Mouse (Mus musculus): ENCODE measurements around the gene Mapk11. TPM values are rescaled to one million over a fixed set of nuclear protein-coding genes. Genes with fewer than 3 reads are reported as not detected.
A peak's percentile ranks its signal among the peaks of the same experiment; 100 is the strongest.

The Mapk11 gene
- polyA plus RNA-seq, 1 experiment: 2.7 TPM

GRCm38 (mm10) chr15:89137378-89138045, 11.9 kb downstream of the Mapk11 start:
- TF ChIP-seq POLR2A (IDR thresholded peaks at IDR 0.05; ENCODE audit: borderline replicate concordance, low read depth, low read length) (no peak), CTCF (IDR thresholded peaks at IDR 0.05; ENCODE audit: low read depth, low read length) (no peak)
- no peak overlapping the region for H3K27ac ChIP-seq (ENCODE audit: insufficient read depth, low read depth, low read length)
- H3K4me3 ChIP-seq (ENCODE audit: insufficient read depth, low read length): no peak overlapping the region
- no peaks in the 10 kb centered on the region for H3K4me1 ChIP-seq (ENCODE audit: control insufficient read depth, insufficient read depth, low read length)

- H3K27ac ChIP-seq (ENCODE audit: insufficient read depth, low read depth, low read length): no peak overlapping the region
Measured at GRCm38 (mm10) chr15:89136461-89137155, 12.8 kb downstream of the Mapk11 start.

GRCm38 (mm10) chr15:89131316-89131715, 18.1 kb downstream of the Mapk11 start:
- TF ChIP-seq CTCF (IDR thresholded peaks at IDR 0.05; ENCODE audit: low read depth, low read length) (no peak), POLR2A (IDR thresholded peaks at IDR 0.05; ENCODE audit: borderline replicate concordance, low read depth, low read length) (no peak)
- H3K4me3 ChIP-seq (ENCODE audit: insufficient read depth, low read length): no peak overlapping the region
- peaks cover 20% of the 10 kb centered on the region for H3K4me1 ChIP-seq (ENCODE audit: control insufficient read depth, insufficient read depth, low read length)
- H3K27ac ChIP-seq (ENCODE audit: insufficient read depth, low read depth, low read length): no peak overlapping the region

More at GRCm38 (mm10) chr15:89136461-89137155, 12.8 kb downstream of the Mapk11 start:
- no peak overlapping the region for H3K4me3 ChIP-seq (ENCODE audit: insufficient read depth, low read length)
- TF ChIP-seq POLR2A (IDR thresholded peaks at IDR 0.05; ENCODE audit: borderline replicate concordance, low read depth, low read length): no peak
- TF ChIP-seq CTCF (IDR thresholded peaks at IDR 0.05; ENCODE audit: low read depth, low read length): no peak
- peaks cover 2% of the 10 kb centered on the region for H3K4me1 ChIP-seq (ENCODE audit: control insufficient read depth, insufficient read depth, low read length)

GRCm38 (mm10) chr15:89130245-89130644, 19.2 kb downstream of the Mapk11 start:
- Histone ChIP-seq H3K4me3 (ENCODE audit: insufficient read depth, low read length) (no peak overlapping the region), H3K27ac (ENCODE audit: insufficient read depth, low read depth, low read length) (no peak overlapping the region), H3K4me1 (ENCODE audit: control insufficient read depth, insufficient read depth, low read length) (peaks cover 20% of the 10 kb centered on the region)
- TF ChIP-seq POLR2A (IDR thresholded peaks at IDR 0.05; ENCODE audit: borderline replicate concordance, low read depth, low read length) (no peak), CTCF (IDR thresholded peaks at IDR 0.05; ENCODE audit: low read depth, low read length) (no peak)

GRCm38 (mm10) chr15:89128382-89129350, 20.8 kb downstream of the Mapk11 start, which contains the start of gene Hdac10:
Hdac10 (minus strand) TSS chr15:89128700.
- H3K4me1 ChIP-seq (ENCODE audit: control insufficient read depth, insufficient read depth, low read length): peaks cover 20% of the 10 kb centered on the region
- peak within 1 kb of the TSS; percentile 61 for H3K27ac ChIP-seq (ENCODE audit: insufficient read depth, low read depth, low read length)
- peak within 1 kb of the TSS; percentile 92 for H3K4me3 ChIP-seq (ENCODE audit: insufficient read depth, low read length)
- no peak for TF ChIP-seq POLR2A (IDR thresholded peaks at IDR 0.05; ENCODE audit: borderline replicate concordance, low read depth, low read length)
- TF ChIP-seq CTCF (IDR thresholded peaks at IDR 0.05; ENCODE audit: low read depth, low read length): peak; percentile 98

GRCm38 (mm10) chr15:89127364-89127940, 22.0 kb downstream of the Mapk11 start:
- Histone ChIP-seq H3K4me1 (ENCODE audit: control insufficient read depth, insufficient read depth, low read length) (peaks cover 20% of the 10 kb centered on the region), H3K27ac (ENCODE audit: insufficient read depth, low read depth, low read length) (no peak overlapping the region), H3K4me3 (ENCODE audit: insufficient read depth, low read length) (peak overlapping the region; percentile 92)
- TF ChIP-seq POLR2A (IDR thresholded peaks at IDR 0.05; ENCODE audit: borderline replicate concordance, low read depth, low read length) (no peak), CTCF (IDR thresholded peaks at IDR 0.05; ENCODE audit: low read depth, low read length) (no peak)

GRCm38 (mm10) chr15:89126622-89127021, 22.8 kb downstream of the Mapk11 start:
- H3K4me1 ChIP-seq (ENCODE audit: control insufficient read depth, insufficient read depth, low read length): peaks cover 23% of the 10 kb centered on the region
- TF ChIP-seq CTCF (IDR thresholded peaks at IDR 0.05; ENCODE audit: low read depth, low read length): no peak
- no peak for TF ChIP-seq POLR2A (IDR thresholded peaks at IDR 0.05; ENCODE audit: borderline replicate concordance, low read depth, low read length)
- no peak overlapping the region for H3K27ac ChIP-seq (ENCODE audit: insufficient read depth, low read depth, low read length)
- no peak overlapping the region for H3K4me3 ChIP-seq (ENCODE audit: insufficient read depth, low read length)

- TF ChIP-seq POLR2A (IDR thresholded peaks at IDR 0.05; ENCODE audit: borderline replicate concordance, low read depth, low read length) (no peak), CTCF (IDR thresholded peaks at IDR 0.05; ENCODE audit: low read depth, low read length) (no peak)
- peaks cover 13% of the 10 kb centered on the region for H3K4me1 ChIP-seq (ENCODE audit: control insufficient read depth, insufficient read depth, low read length)
- H3K27ac ChIP-seq (ENCODE audit: insufficient read depth, low read depth, low read length): no peak overlapping the region
- no peak overlapping the region for H3K4me3 ChIP-seq (ENCODE audit: insufficient read depth, low read length)
Measured at GRCm38 (mm10) chr15:89125351-89125750, 24.1 kb downstream of the Mapk11 start.

GRCm38 (mm10) chr15:89124312-89124711, 25.1 kb downstream of the Mapk11 start:
- H3K27ac ChIP-seq (ENCODE audit: insufficient read depth, low read depth, low read length): no peak overlapping the region
- peaks cover 13% of the 10 kb centered on the region for H3K4me1 ChIP-seq (ENCODE audit: control insufficient read depth, insufficient read depth, low read length)
- TF ChIP-seq CTCF (IDR thresholded peaks at IDR 0.05; ENCODE audit: low read depth, low read length) (no peak), POLR2A (IDR thresholded peaks at IDR 0.05; ENCODE audit: borderline replicate concordance, low read depth, low read length) (no peak)
- no peak overlapping the region for H3K4me3 ChIP-seq (ENCODE audit: insufficient read depth, low read length)

All from bone marrow macrophage, adult 2 months (primary cell).